Mouse (Mus musculus): Measurements from ENCODE around the gene Olfr390. TPM values are rescaled to one million over a fixed set of nuclear protein-coding genes. Genes with fewer than 3 reads are reported as not detected.

Gene Olfr390
- total RNA-seq (2014; fragmentation: Nextera tagmentation): not detected in 2 replicates
- total RNA-seq (2017): not detected in 2 replicates

DNA sequence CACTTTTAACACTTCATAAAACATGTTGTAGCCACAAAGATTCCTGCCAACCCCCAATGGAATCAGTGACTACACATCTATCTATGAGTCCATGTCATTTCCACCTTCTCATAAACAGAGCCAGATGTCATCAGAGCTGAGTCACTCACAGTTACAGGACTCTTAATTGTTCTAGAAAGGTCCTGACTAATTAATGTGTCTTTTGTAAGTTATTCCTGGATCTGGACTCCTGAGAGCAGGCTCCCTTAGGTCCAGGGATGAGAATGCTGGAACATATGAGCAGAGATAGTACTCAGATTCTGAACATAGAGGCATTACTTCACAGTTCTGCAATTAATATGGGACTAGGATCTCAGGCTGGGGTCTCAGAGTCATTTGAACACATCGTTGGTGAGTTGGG, at the start of gene Olfr390:
Olfr390 (plus strand) TSS at position 301 of the 400 bp plus-strand sequence.
- ATAC-seq (replicated peaks; ENCODE audit: low FRiP score, low TSS enrichment, poor library complexity, severe bottlenecking): no peak

DNA sequence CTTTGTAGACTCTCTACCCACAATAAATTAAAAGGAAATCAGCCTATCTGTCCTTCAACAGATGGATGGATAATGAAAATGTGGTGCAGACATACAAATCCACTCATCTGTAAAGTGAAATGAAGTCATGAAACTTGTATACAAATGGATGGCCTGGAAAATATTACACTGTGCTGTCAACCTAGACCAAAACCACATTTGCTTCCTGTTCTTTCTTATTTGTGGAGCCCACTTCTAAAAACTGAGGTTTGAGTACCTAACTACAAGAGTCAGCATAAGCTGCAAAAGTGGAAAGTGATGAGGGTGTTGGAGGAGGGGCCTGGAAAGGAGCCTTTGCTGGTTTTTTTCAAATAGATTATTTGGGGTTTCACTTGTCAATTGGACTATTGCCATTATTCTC, 23.6 kb upstream of the Olfr390 start:
- no peak for ATAC-seq (replicated peaks; ENCODE audit: low FRiP score, low TSS enrichment, poor library complexity, severe bottlenecking)

DNA sequence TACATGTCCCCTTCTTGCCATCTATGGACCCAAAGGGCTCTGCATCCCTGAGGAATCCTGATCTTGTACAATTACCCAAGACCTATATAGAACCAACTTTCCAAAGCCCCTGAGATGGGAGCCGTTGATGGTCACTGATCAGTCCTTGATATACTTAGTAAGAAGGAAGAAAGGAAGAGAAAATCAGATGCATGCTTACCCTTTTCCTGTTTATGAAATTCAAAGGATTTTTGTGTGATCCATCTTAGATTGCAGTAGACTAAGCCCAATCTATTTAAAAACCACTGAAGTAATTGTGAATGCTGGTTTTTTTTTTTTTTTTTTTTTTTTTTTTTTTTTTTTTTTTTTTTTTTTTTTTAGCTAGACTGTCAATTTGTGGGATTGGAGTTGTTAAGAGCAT, 2.2 kb upstream of the Olfr390 start, which contains the start of gene Olfr389:
Olfr389 (minus strand) TSS at position 101 of the 400 bp plus-strand sequence.
- no peak for ATAC-seq (replicated peaks; ENCODE audit: low FRiP score, low TSS enrichment, poor library complexity, severe bottlenecking)

DNA sequence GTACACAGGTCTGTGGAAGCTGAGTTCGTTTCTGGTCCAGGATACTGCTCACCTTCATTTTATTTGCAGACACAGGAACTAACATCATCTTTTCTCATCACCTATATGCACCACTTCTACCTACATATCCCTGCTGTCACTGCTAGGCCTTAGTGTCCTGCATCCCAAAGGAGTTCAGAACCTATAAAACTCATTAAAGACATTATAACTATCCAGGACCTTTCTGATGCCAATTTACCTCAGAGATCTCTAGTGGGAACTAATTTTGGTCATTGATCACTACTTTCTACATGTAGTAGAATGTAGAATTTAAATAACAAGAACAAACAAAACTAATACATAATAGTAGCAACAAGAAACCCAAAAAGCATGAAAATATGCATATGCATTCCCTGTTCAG, 20.2 kb downstream of the Olfr390 start, which contains the start of gene Olfr391-ps:
Olfr391-ps (minus strand) TSS at position 101 of the 400 bp plus-strand sequence.
- ATAC-seq (replicated peaks; ENCODE audit: low FRiP score, low TSS enrichment, poor library complexity, severe bottlenecking): no peak

DNA sequence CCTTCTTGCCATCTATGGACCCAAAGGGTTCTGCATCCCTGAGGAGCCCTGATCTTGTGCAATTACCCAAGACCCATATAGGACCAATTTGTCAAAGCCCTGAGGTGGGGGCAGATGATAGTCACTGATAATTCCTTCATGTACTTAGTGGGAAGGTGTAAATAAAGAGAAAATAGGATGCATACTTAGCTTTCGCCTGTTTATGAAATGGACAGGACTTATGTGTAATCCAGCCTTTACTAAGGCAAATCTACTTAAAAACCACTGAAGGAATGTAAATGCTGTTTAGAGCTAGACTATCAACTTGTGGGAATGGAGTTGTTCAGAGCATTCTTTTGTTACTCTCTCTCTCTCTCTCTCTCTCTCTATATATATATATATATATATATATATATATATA, 34.2 kb downstream of the Olfr390 start, which contains the start of gene Olfr392:
Olfr392 (minus strand) TSS at position 101 of the 400 bp plus-strand sequence.
- ATAC-seq (replicated peaks; ENCODE audit: low FRiP score, low TSS enrichment, poor library complexity, severe bottlenecking): no peak

Other genes starting within 250 kb of the Olfr390 start
- gene Olfr385, start 190.0 kb upstream of the Olfr390 start, total RNA-seq (2014; fragmentation: Nextera tagmentation): not detected in 2 replicates
- gene Olfr385, start 190.0 kb upstream of the Olfr390 start, total RNA-seq (2017): not detected in 2 replicates
- not detected in 2 replicates for gene Olfr384, start 184.4 kb upstream of the Olfr390 start, total RNA-seq (2014; fragmentation: Nextera tagmentation)
- gene Olfr384, start 184.4 kb upstream of the Olfr390 start, total RNA-seq (2017): not detected in 2 replicates
- not detected in 2 replicates for gene Zfp735, start 94.2 kb upstream of the Olfr390 start, total RNA-seq (2014; fragmentation: Nextera tagmentation)
- gene Zfp735, start 94.2 kb upstream of the Olfr390 start, total RNA-seq (2017): not detected in 2 replicates
- not detected in 2 replicates for gene Olfr389, start 2.3 kb upstream of the Olfr390 start, total RNA-seq (2014; fragmentation: Nextera tagmentation)
- not detected in 2 replicates for gene Olfr389, start 2.3 kb upstream of the Olfr390 start, total RNA-seq (2017)
- not detected in 2 replicates for gene Olfr391-ps, start 20.1 kb downstream of the Olfr390 start, total RNA-seq (2014; fragmentation: Nextera tagmentation)
- not detected in 2 replicates for gene Olfr391-ps, start 20.1 kb downstream of the Olfr390 start, total RNA-seq (2017)
- not detected in 2 replicates for gene Olfr392, start 34.1 kb downstream of the Olfr390 start, total RNA-seq (2014; fragmentation: Nextera tagmentation)
- not detected in 2 replicates for gene Olfr392, start 34.1 kb downstream of the Olfr390 start, total RNA-seq (2017)
- gene Olfr393, start 68.5 kb downstream of the Olfr390 start, total RNA-seq (2014; fragmentation: Nextera tagmentation): not detected in 2 replicates
- gene Olfr393, start 68.5 kb downstream of the Olfr390 start, total RNA-seq (2017): not detected in 2 replicates
- not detected in 2 replicates for gene Olfr394, start 107.8 kb downstream of the Olfr390 start, total RNA-seq (2014; fragmentation: Nextera tagmentation)
- gene Olfr394, start 107.8 kb downstream of the Olfr390 start, total RNA-seq (2017): not detected in 2 replicates
- gene Olfr395, start 126.3 kb downstream of the Olfr390 start, total RNA-seq (2014; fragmentation: Nextera tagmentation): not detected in 2 replicates
- gene Olfr395, start 126.3 kb downstream of the Olfr390 start, total RNA-seq (2017): not detected in 2 replicates
- gene Olfr23, start 153.7 kb downstream of the Olfr390 start, total RNA-seq (2014; fragmentation: Nextera tagmentation): not detected in 2 replicates
- gene Olfr23, start 153.7 kb downstream of the Olfr390 start, total RNA-seq (2017): not detected in 2 replicates
- not detected in 2 replicates for gene Olfr397, start 177.9 kb downstream of the Olfr390 start, total RNA-seq (2014; fragmentation: Nextera tagmentation)
- not detected in 2 replicates for gene Olfr397, start 177.9 kb downstream of the Olfr390 start, total RNA-seq (2017)
- not detected in 2 replicates for gene Olfr398, start 207.4 kb downstream of the Olfr390 start, total RNA-seq (2014; fragmentation: Nextera tagmentation)
- gene Olfr398, start 207.4 kb downstream of the Olfr390 start, total RNA-seq (2017): not detected in 2 replicates

Measured in megakaryocyte-erythroid progenitor cell, adult 5-6 weeks (primary cell).